Mouse (Mus musculus) forebrain, postnatal 0 days (tissue): ENCODE results near the gene Col6a6. TPM values are rescaled to one million over a fixed set of nuclear protein-coding genes. Genes with fewer than 3 reads are reported as not detected.
"Not testable (repeated sequence)": the region's sequence is repeated elsewhere in the genome, so short reads cannot be mapped to it uniquely, and the experiment has no call there.

Experiments
- ATAC-seq: fragments of 200-750 bp; cut with Nextera tagmentation; 2 replicates; pipeline ENCODE4 v1.8.0; 2017; ENCODE audit warnings: mild to moderate bottlenecking, moderate library complexity
- DNase-seq: peaks from one replicate; pipeline ENCODE4 v3.0.0-alpha.2; 2015
- H3K27ac ChIP-seq: fragments of 300-500 bp; sonication (generic); 2 replicates; pipeline ENCODE4 v1.5.1; 2014; ENCODE audit warnings: low read depth, mild to moderate bottlenecking, antibody characterized with exemption, low read length, moderate library complexity, mixed read lengths
- H3K27me3 ChIP-seq: fragments of 300-500 bp; sonication (generic); 2 replicates; pipeline ENCODE4 v1.6.1; 2014; ENCODE audit warnings: mild to moderate bottlenecking, low read length, mixed read lengths; ENCODE audit not compliant: insufficient read depth
- H3K36me3 ChIP-seq: fragments of 300-500 bp; sonication (generic); 2 replicates; pipeline ENCODE4 v1.6.1; 2014; ENCODE audit warnings: mild to moderate bottlenecking, moderate library complexity; ENCODE audit not compliant: insufficient read depth
- H3K4me1 ChIP-seq: fragments of 300-500 bp; sonication (generic); 2 replicates; pipeline ENCODE4 v1.6.1; 2014; ENCODE audit warnings: antibody characterized with exemption; ENCODE audit not compliant: insufficient read depth
- H3K4me2 ChIP-seq: fragments of 300-500 bp; sonication (generic); 2 replicates; pipeline ENCODE4 v1.6.1; 2014; ENCODE audit warnings: low read depth, mild to moderate bottlenecking, moderate library complexity
- H3K4me3 ChIP-seq: fragments of 300-500 bp; sonication (generic); 2 replicates; pipeline ENCODE4 v1.5.1; 2014; ENCODE audit warnings: low read depth, low read length, mixed read lengths
- H3K9ac ChIP-seq: fragments of 300-500 bp; sonication (generic); 2 replicates; pipeline ENCODE4 v1.6.1; 2014; ENCODE audit warnings: mild to moderate bottlenecking
- H3K9me3 ChIP-seq: fragments of 300-500 bp; sonication (generic); 2 replicates; pipeline ENCODE4 v1.6.1; 2016; ENCODE audit warnings: low read length
- CTCF ChIP-seq: sonication (generic); IDR thresholded peaks from 2 replicates; pipeline ENCODE4 v1.5.1; 2016; ENCODE audit warnings: antibody characterized with exemption, control low read depth, low read depth
- WGBS: fragments of 180-500 bp; shearing (Covaris S2); extraction: QIAGEN DNeasy Blood & Tissue Kit; methylation state at CpG from one replicate; pipeline ENCODE4 v1.1.7; 2014; 5-methylcytosine and 5-hydroxymethylcytosine counted together
- polyA plus RNA-seq: library from polyadenylated mRNA; unstranded; fragments of >200 nt; fragmentation: Nextera tagmentation; extraction: Ambion mirVana; gene quantifications from 2 replicates; pipeline ENCODE4 v1.2.1, GENCODE M21; 2015
- total RNA-seq: library from RNA; depleted of rRNA; stranded (reverse); fragments of >200 nt; gene quantifications from 2 replicates; pipeline ENCODE4 v1.2.3, GENCODE M21; 2014; rRNA removed

The Col6a6 gene
- total and polyA plus RNA-seq, 2 experiments from 2014 or later: 0.11 to 0.33 TPM

GRCm38 (mm10) chr9:105642460-105643371, 185.2 kb downstream of the Col6a6 start, which contains the start of gene Pik3r4:
TSS of gene Pik3r4 (plus strand) at chr9:105642978.
- ATAC-seq (peak; percentile 99), DNase-seq (peak; percentile 91)
- Histone ChIP-seq H3K4me2 (peak within 1 kb of the TSS; percentile 89), H3K4me3 (peak within 1 kb of the TSS; percentile 84), H3K36me3 (no peaks in the 10 kb centered on the region), H3K9me3 (no peaks in the 10 kb centered on the region), H3K4me1 (no peaks in the 10 kb centered on the region), H3K9ac (peak within 1 kb of the TSS; percentile 75), H3K27me3 (no peaks in the 10 kb centered on the region), H3K27ac (peak within 1 kb of the TSS; percentile 59)
- 6% methylated on average over 37 of the region's 37 CpGs for WGBS
- no peak for TF ChIP-seq CTCF

DNA sequence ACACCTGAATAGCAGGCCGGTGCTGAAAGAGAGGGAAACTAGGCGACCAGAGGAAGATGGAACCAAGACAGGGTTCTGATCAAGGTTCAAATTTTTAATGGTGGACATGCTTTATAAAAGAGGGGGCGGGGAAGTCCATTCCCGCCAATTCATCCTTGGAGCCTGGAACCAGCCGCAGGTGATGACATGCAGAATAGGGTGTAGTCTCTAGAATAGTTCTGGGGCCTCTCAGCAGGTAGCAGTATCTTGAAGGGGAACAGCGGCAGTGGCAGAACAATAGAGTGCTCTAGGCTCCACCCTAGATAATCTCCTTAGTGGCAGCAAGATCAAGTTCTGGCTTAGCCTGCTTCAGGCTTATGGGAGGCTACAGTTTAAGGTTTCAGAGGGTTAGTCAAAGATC, 186.6 kb downstream of the Col6a6 start:
- H3K9me3 ChIP-seq, H3K9ac ChIP-seq, H3K4me2 ChIP-seq, DNase-seq, H3K36me3 ChIP-seq, H3K4me1 ChIP-seq, ATAC-seq, H3K4me3 ChIP-seq, H3K27ac ChIP-seq, H3K27me3 ChIP-seq: not testable (repeated sequence)
- WGBS: 69% methylated on average over 6 of the region's 6 CpGs

Other genes starting within 250 kb of the Col6a6 start
- gene Pik3r4, start 185.2 kb downstream of the Col6a6 start, total RNA-seq: 19.1 and 20.8 TPM in 2 replicates
- gene Pik3r4, start 185.2 kb downstream of the Col6a6 start, polyA plus RNA-seq: 11.2 and 12.9 TPM in 2 replicates
- gene Col6a5, start 132.5 kb upstream of the Col6a6 start, total RNA-seq: 1.1 and 1.3 TPM in 2 replicates
- 0.11 and 0.40 TPM in 2 replicates for gene Col6a5, start 132.5 kb upstream of the Col6a6 start, polyA plus RNA-seq